Mouse (Mus musculus) G1E (cell line): ENCODE data around the gene Krtap5-2.

Source experiments
- CTCF ChIP-seq: IDR thresholded peaks from 2 replicates; pipeline ENCODE4 v1.5.1; 2012; ENCODE audit warnings: low read depth, low read length, inconsistent platforms, mixed read lengths
- GATA2 ChIP-seq: IDR thresholded peaks from 2 replicates; pipeline ENCODE4 v1.6.1; 2012; ENCODE audit warnings: low read depth, low read length, inconsistent platforms, borderline replicate concordance
- POLR2AphosphoS5 ChIP-seq: IDR thresholded peaks from 2 replicates; pipeline ENCODE4 v1.6.1; 2012; ENCODE audit warnings: low read depth, low read length, inconsistent platforms; ENCODE audit not compliant: insufficient replicate concordance

GRCm38 (mm10) chr7:142188156-142188555, 12.4 kb upstream of the Krtap5-2 start:
- no peak for TF ChIP-seq CTCF
- TF ChIP-seq GATA2: no peak
- no peak for TF ChIP-seq POLR2AphosphoS5
